Mouse (Mus musculus): ENCODE measurements around the gene Ntf5. TPM values are rescaled to one million over a fixed set of nuclear protein-coding genes. Genes with fewer than 3 reads are reported as not detected.

Gene Ntf5
- 1.2 and 1.3 TPM in 2 replicates for polyA plus RNA-seq (2016; fragmentation: Nextera tagmentation; extraction: Ambion mirVana)

GRCm38 (mm10) chr7:45413113-45413863 lies at the start of gene Ntf5:
Gene Ntf5, plus strand, starts transcription at chr7:45413695.
- Histone ChIP-seq H3K27me3 (peaks cover 99% of the 10 kb centered on the region), H3K27ac (no peak within 1 kb of the TSS), H3K4me1 (peaks cover 16% of the 10 kb centered on the region), H3K4me3 (peak within 1 kb of the TSS; percentile 44), H3K36me3 (no peaks in the 10 kb centered on the region), H3K9ac (peak within 1 kb of the TSS; percentile 62), H3K9me3 (replicated peaks) (no peaks in the 10 kb centered on the region), H3K4me2 (replicated peaks) (peak within 1 kb of the TSS; percentile 78)
- 4% methylated on average over 41 of the region's 45 CpGs for WGBS
- peak; percentile 48 for ATAC-seq (ENCODE audit: low FRiP score)

DNA sequence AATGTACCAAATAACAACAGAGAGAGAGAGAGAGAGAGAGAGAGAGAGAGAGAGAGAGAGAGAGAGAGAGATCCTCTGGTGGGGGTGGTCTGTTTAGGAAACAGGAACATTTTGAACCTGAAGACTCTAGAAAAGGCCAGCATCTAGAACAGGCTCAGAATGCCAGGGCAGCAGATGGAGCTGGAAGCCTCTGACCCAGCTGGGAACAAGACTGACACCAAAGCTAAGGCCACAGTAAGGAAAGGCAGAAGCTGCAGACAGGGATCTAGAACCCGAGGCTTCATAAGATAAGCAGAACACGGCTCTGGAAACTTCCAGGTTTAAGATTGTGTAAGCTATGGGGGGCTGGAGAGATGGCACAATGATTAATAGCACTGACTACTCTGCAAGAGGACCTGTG lies 49.5 kb upstream of the Ntf5 start:
- H3K9ac ChIP-seq, result no peak overlapping the region
- 88% methylated on average over 2 of the region's 2 CpGs for WGBS
- ATAC-seq (ENCODE audit: low FRiP score), result no peak
- no peak overlapping the region for H3K4me2 ChIP-seq (replicated peaks)
- H3K9me3 ChIP-seq (replicated peaks), result no peaks in the 10 kb centered on the region
- peaks cover 38% of the 10 kb centered on the region for H3K4me1 ChIP-seq
- peaks cover 72% of the 10 kb centered on the region for H3K27me3 ChIP-seq
- no peak overlapping the region for H3K4me3 ChIP-seq
- H3K27ac ChIP-seq, result no peak overlapping the region
- peaks cover 4% of the 10 kb centered on the region; the same call in 1 of the 2 replicates for H3K36me3 ChIP-seq

DNA sequence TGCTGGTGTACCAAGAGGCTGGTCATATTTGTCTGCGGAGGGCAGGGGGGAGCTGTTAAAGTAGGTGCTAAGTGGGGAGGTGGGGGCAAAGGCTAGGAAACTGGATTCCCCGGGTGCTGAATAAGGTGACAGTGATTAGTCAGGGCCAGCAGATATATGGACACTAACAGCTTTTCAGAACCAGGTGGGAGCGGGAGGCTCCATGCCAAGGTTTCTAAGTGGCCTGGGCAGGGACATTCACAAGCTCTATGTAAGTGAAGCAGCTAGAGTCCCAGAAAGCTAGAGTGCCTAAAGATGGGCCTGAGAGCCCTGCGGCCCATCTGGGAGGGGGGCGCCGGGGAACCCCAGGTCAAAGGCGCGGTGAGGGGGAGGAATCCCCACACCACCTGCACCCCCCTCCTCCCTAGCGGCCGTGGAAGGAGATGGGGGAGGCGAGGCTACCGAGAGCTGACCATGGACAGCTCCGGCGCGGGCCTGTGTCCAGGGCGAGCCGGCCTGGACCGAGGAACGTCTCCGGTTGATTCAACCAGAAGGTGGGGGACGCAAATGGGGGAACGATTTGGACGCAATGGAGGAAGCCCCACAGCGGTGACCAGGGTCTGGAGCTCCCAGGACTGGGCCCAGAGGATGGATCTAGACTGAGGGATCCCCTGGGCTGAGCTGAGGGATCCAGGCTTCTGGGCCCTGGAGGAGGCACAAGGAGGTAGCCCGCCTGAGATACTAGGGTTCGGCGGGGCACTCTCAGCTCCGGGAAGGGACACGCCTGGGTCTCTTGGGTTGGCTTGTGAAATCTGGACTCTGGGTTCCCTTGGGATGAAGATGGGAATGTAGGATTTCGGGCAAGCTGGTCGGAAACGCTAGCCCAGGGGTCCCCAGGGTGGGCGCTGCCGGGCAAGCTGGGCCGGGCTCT lies 47.5 kb upstream of the Ntf5 start:
- 4% methylated on average over 34 of the region's 35 CpGs for WGBS
- no peak for ATAC-seq (ENCODE audit: low FRiP score)
- Histone ChIP-seq H3K36me3 (no peaks in the 10 kb centered on the region), H3K9me3 (replicated peaks) (no peaks in the 10 kb centered on the region), H3K9ac (peak overlapping the region; percentile 87), H3K27me3 (peaks cover 72% of the 10 kb centered on the region), H3K4me1 (peaks cover 53% of the 10 kb centered on the region), H3K4me3 (peak overlapping the region; percentile 79), H3K27ac (peak overlapping the region; percentile 80), H3K4me2 (replicated peaks) (peak overlapping the region; percentile 74)

- peaks cover 69% of the 10 kb centered on the region for H3K27me3 ChIP-seq
- 0% methylated on average over 16 of the region's 26 CpGs for WGBS
- H3K36me3 ChIP-seq, result no peaks in the 10 kb centered on the region
- no peaks in the 10 kb centered on the region for H3K9me3 ChIP-seq (replicated peaks)
- peak within 1 kb of the TSS; percentile 80 for H3K27ac ChIP-seq
- H3K4me2 ChIP-seq (replicated peaks), result peak within 1 kb of the TSS; percentile 74
- H3K4me3 ChIP-seq, result peak within 1 kb of the TSS; percentile 79
- peak within 1 kb of the TSS; percentile 87 for H3K9ac ChIP-seq
- H3K4me1 ChIP-seq, result peaks cover 47% of the 10 kb centered on the region
- ATAC-seq (ENCODE audit: low FRiP score), result peak; percentile 55
Measured at GRCm38 (mm10) chr7:45366652-45367019, 46.9 kb upstream of the Ntf5 start, which contains the start of gene Ppfia3. Gene Ppfia3, minus strand, starts transcription at chr7:45367019.

DNA sequence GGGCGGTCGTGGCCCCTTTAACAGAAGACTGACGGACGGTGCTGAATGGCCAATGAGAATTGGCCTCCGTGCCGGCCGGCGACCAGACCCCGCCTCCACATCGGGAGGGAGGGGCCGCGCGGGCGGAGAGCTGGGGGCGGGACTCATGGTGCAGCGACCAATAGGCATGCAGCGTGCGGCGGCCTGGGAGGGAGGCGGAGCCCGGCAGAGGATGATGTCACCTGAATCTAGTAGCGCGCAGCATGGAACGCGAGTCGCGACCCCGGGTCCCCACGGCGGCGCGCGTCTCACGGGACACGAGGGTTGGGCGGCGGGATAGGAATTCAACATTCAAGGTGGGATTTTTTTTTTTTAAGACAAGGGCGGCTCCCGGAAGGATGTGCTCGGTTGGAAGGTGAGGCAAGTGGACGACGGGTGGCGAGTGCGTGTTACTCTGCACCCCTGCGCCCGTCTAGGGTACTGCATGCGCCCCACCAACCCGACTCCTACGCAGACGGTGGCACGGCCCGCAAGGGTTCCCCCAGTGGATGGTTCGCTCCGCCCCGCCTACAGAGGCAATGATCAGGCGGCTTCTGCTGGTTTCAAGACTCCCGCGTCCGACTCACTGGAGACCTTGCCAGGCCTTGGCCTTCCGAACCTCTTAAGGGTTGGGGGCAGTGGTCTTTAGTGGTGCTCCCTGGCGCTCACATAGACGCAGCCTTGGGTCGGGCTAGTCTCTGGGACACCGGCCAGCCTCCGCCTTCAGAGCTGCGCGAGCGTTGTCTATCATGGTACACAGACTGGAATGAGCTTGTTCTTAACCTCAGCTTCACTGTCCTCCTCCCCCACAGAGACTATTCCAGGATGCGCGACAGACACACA lies 46.2 kb upstream of the Ntf5 start:
- Histone ChIP-seq H3K27me3 (peaks cover 63% of the 10 kb centered on the region), H3K36me3 (peaks cover 4% of the 10 kb centered on the region; the same call in 1 of the 2 replicates), H3K4me2 (replicated peaks) (peak overlapping the region; percentile 74), H3K9me3 (replicated peaks) (no peaks in the 10 kb centered on the region), H3K27ac (peak overlapping the region; percentile 80), H3K4me3 (peak overlapping the region; percentile 79), H3K9ac (peak overlapping the region; percentile 87), H3K4me1 (peaks cover 41% of the 10 kb centered on the region)
- peak; percentile 90 for ATAC-seq (ENCODE audit: low FRiP score)
- 1% methylated on average over 68 of the region's 70 CpGs for WGBS

DNA sequence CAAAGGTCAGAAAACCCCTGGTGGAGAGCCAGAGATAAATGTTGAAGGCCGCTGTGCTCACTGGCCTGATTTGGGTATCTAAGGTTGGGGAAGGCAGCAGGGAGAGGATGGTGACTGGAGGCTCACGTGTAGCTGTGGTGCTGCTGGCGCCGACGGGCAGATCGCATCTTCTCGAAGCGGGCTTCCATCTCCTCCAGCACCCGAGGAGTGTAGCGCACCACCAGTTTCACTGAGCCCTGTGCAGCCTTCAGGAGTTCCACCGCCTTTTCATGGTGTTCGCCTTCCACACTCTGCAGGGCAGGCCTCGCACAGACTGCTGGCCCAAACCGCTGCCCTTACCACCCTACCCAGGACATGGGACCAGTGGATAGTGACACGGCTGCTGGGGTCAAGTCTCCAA lies 45.3 kb upstream of the Ntf5 start:
- Histone ChIP-seq H3K4me3 (peak overlapping the region; percentile 79), H3K4me1 (peaks cover 37% of the 10 kb centered on the region), H3K9me3 (replicated peaks) (no peaks in the 10 kb centered on the region), H3K4me2 (replicated peaks) (peak overlapping the region; percentile 74), H3K27ac (no peak overlapping the region), H3K9ac (peak overlapping the region; percentile 76; the same call in 1 of the 2 replicates), H3K36me3 (peaks cover 13% of the 10 kb centered on the region), H3K27me3 (peaks cover 53% of the 10 kb centered on the region)
- no peak for ATAC-seq (ENCODE audit: low FRiP score)
- 81% methylated on average over 12 of the region's 15 CpGs for WGBS

GRCm38 (mm10) chr7:45369022-45369745 lies 44.3 kb upstream of the Ntf5 start:
- Histone ChIP-seq H3K36me3 (peaks cover 20% of the 10 kb centered on the region), H3K4me2 (replicated peaks) (no peak overlapping the region), H3K4me3 (peak overlapping the region; percentile 45; the same call in 1 of the 2 replicates), H3K9ac (no peak overlapping the region), H3K27me3 (peaks cover 43% of the 10 kb centered on the region), H3K4me1 (peaks cover 37% of the 10 kb centered on the region), H3K9me3 (replicated peaks) (no peaks in the 10 kb centered on the region), H3K27ac (no peak overlapping the region)
- WGBS, result 72% methylated on average over 16 of the region's 16 CpGs
- ATAC-seq (ENCODE audit: low FRiP score), result no peak

- Histone ChIP-seq H3K4me2 (replicated peaks) (peak overlapping the region; percentile 95), H3K4me3 (peak overlapping the region; percentile 45), H3K9me3 (replicated peaks) (no peaks in the 10 kb centered on the region), H3K27me3 (peaks cover 38% of the 10 kb centered on the region), H3K9ac (peak overlapping the region; percentile 71), H3K27ac (no peak overlapping the region), H3K36me3 (peaks cover 26% of the 10 kb centered on the region), H3K4me1 (peaks cover 37% of the 10 kb centered on the region)
- 9% methylated on average over 50 of the region's 52 CpGs for WGBS
- no peak for ATAC-seq (ENCODE audit: low FRiP score)
Measured at GRCm38 (mm10) chr7:45369836-45370474, 43.5 kb upstream of the Ntf5 start.

- Histone ChIP-seq H3K4me2 (replicated peaks) (peak within 1 kb of the TSS; percentile 95), H3K9me3 (replicated peaks) (no peaks in the 10 kb centered on the region), H3K9ac (peak within 1 kb of the TSS; percentile 71), H3K4me1 (peaks cover 33% of the 10 kb centered on the region), H3K27me3 (peaks cover 30% of the 10 kb centered on the region), H3K4me3 (peak within 1 kb of the TSS; percentile 45), H3K27ac (no peak within 1 kb of the TSS), H3K36me3 (peaks cover 32% of the 10 kb centered on the region)
- ATAC-seq (ENCODE audit: low FRiP score), result peak; percentile 30
- 12% methylated on average over 28 of the region's 28 CpGs for WGBS
Measured at GRCm38 (mm10) chr7:45370475-45371311, 42.8 kb upstream of the Ntf5 start, which contains the start of gene Lin7b. Gene Lin7b, minus strand, starts transcription at chr7:45370583.

DNA sequence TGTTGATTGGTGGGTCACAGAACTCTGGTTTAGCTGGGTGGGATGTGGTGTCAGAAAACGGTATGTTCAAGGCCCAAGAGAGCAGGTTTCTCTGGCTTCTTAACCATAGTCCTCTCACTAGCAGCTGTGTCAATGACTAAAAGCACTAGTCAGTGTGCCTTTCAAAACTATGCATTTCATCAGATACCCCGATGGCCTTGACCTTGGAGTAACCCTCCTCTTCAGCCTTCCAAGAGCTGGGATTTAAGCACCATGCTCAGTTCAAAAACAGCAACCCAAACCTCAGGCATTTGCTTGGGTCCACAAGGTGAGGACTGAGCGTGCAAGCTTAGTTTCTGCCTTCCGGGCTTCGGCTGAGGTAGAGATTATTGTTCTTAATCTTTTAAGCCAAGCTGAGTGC lies 41.1 kb upstream of the Ntf5 start:
- peaks cover 49% of the 10 kb centered on the region for H3K36me3 ChIP-seq
- no peak overlapping the region for H3K4me2 ChIP-seq (replicated peaks)
- no peak overlapping the region for H3K4me3 ChIP-seq
- ATAC-seq (ENCODE audit: low FRiP score), result no peak
- H3K27ac ChIP-seq, result no peak overlapping the region
- H3K4me1 ChIP-seq, result peaks cover 26% of the 10 kb centered on the region
- no peaks in the 10 kb centered on the region for H3K9me3 ChIP-seq (replicated peaks)
- peaks cover 25% of the 10 kb centered on the region for H3K27me3 ChIP-seq
- WGBS, result 91% methylated on average over 5 of the region's 5 CpGs
- H3K9ac ChIP-seq, result no peak overlapping the region

Data from hindbrain, embryonic 12.5 days (tissue).